Mouse (Mus musculus) pancreas, adult 10 weeks (tissue): Measurements from ENCODE around the gene Ccdc115. TPM values are rescaled to one million over a fixed set of nuclear protein-coding genes. Genes with fewer than 3 reads are reported as not detected.

Experiments used
- polyA plus RNA-seq: library from polyadenylated mRNA; stranded (reverse); fragments of 350-450 nt; fragmentation: Illumina TruSeq; extraction: RNeasy Lipid Tissue Mini Kit (QIAGEN cat#74804); gene quantifications from one replicate; pipeline ENCODE4 v1.2.3, GENCODE M21; 2015; ENCODE audit warnings: low read depth, low replicate concordance; ENCODE audit not compliant: insufficient read depth

The Ccdc115 gene
- 6.7 TPM for polyA plus RNA-seq

DNA sequence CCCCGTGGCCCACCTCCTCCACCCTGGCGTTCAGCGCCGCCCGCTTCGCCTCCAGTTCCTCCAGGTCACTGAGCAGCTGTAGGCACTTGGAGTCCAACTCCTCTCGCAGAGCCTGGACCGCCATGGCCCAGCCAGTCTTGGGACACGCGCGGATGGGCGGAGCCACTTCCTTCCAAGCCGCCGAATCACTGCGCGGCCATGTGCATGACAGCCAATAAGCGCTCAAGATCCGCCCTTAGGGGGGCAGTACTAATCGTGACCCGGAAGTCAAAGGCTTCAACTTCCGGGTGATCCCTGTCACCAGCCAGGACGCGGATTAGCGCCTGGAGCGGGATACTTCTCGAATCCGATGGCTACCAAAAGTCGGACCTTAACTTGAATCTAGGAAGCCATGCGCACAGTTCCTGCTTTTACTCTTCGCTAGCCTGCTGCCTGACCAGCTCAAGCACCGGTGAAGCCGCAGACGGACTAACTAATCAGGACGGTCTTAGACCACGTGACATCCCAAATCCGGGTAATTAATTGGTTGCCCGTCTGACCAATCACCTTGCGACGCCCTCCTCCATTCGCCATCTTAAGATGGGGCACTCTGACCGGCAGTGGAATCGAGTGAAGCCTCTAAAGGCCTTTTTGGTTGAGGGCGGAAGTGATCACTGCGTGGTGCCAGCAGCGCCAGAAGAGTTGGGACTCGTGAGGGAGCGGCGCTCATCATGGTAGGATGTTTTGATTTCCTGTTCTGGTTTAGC, at the start of gene Ccdc115, which contains the start of gene Imp4:
Ccdc115 (minus strand) TSS at position 458 of the 746 bp plus-strand sequence.
Imp4 (plus strand) TSS at position 637 of the 746 bp plus-strand sequence.

DNA sequence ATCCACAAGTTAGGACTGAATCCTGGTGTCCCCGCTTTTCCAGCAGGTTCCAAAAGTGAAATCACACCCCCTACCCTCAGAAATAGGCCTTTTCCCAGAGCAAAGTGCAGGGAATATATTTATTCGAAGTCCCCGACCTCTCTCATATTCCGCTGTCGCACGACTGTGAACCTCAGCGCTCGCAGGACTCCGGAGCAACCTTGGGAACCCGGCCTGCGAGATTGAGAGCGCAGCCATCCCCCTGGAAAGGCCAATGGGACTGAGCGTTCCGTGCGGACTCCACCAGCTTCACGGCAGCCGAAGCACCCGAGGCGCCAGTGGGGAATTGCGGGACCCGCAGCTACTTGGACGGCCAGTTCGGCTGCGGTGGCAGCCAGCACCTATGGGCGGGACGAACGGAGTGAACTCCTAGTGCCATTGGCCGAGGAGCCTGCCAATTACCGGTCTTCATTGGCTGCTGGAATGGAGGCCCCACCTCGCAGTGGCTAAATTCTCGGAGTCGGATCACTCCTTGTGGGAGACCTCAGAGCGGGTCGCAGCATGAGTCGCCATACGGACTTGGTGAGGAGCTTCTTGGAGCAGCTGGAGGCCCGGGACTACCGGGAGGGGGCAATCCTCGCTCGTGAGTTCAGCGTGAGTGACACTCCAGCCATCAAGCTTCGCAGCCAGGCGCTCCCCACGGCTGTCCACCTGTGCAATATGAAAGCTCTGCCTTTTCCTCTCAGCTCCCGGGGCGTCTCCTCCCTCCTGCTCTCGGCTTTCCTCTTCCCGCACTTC, 20.0 kb upstream of the Ccdc115 start, which contains the start of gene Ptpn18:
Ptpn18 (plus strand) TSS at position 479 of the 777 bp plus-strand sequence.

Other genes with a start within 250 kb of the Ccdc115 start
- 3.7 TPM for gene Imp4, start 179 bp upstream of the Ccdc115 start, polyA plus RNA-seq
- gene Ptpn18, start 20.1 kb upstream of the Ccdc115 start, polyA plus RNA-seq = 47.2 TPM
- gene Prss39, start 58.7 kb upstream of the Ccdc115 start, polyA plus RNA-seq = not detected
- gene Cfc1, start 96.0 kb upstream of the Ccdc115 start, polyA plus RNA-seq = not detected
- not detected for gene Prss40, start 121.3 kb upstream of the Ccdc115 start, polyA plus RNA-seq
- not detected for gene Amer3, start 140.0 kb upstream of the Ccdc115 start, polyA plus RNA-seq